13 mouse cellular contexts compared by ENCODE assay signal in the genomic region with DNA sequence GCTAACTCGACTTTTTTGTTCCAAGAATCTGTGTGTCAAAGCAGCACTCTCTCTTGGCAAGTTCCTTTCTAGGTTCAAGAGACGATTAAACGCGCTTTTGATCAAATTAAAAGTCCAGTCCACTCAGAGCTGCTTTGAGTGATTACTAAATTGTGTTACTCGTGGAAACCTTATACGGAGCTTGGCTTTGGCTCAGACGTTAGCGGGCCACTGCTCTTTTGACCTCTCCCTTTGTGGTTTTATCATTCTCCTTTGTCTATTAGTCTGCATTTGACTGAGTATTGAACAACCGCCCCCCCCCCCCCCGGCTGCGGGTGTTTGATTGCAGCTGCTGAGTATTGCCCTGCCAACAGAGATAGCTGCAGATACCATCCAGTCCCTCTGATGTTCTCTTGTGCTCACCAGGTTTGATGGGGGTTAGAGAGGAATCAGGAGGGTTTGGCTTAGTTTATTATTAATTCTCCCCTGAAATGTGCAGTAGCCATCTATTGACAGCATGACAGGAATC.
DNase-seq lines count a peak whose midpoint lies in the region; ATAC-seq and TF ChIP-seq lines count a peak whose summit lies in the region.
"Had no signal": no experiment of that assay in that cellular context is flagged by ENCODE, and none has a peak within 500 bp of the region (broad histone marks: within the 10 kb centered on the region; RNA-seq: fewer than 3 reads in every experiment).

No protein-coding gene starts in this region.

- DNase-seq in heart, embryonic 10.5 days (ENCODE audit: low spot score), result no peak
- DNase-seq in heart, postnatal 14 days, result no peak
- no peak for DNase-seq in lung, postnatal 25 days (ENCODE audit: low spot score)
- DNase-seq in hindbrain, postnatal 0 days (ENCODE audit: low spot score), result peak; percentile 22
- DNase-seq in retina, embryonic 14.5 days (ENCODE audit: low spot score), result peak; percentile 32
- DNase-seq in right cerebral cortex, postnatal 10 days (ENCODE audit: low spot score in 2 of 2), result no peak
- DNase-seq: cerebellum, adult 9-11 months; layer of hippocampus, adult 9-11 months had no signal

- 0 out of 2 replicates have a peak overlapping the region, but pooled peaks have one; percentile 52 for H3K27ac ChIP-seq in heart, embryonic 10.5 days
- peak overlapping the region; percentile 90 for H3K27ac ChIP-seq in lung, embryonic 16.5 days (ENCODE audit: low read length)
- no peak overlapping the region for H3K27ac ChIP-seq in hindbrain, postnatal 0 days
- H3K27ac ChIP-seq: forebrain, embryonic 15.5 days; neural tube, embryonic 12.5 days had no signal

- H3K36me3 ChIP-seq in heart, embryonic 10.5 days, result no peaks in the 10 kb centered on the region
- peaks cover 5% of the 10 kb centered on the region; the same call in 1 of the 2 replicates for H3K36me3 ChIP-seq in lung, embryonic 16.5 days (ENCODE audit: control insufficient read depth, insufficient read depth, low read length)
- no peaks in the 10 kb centered on the region for H3K36me3 ChIP-seq in hindbrain, postnatal 0 days (ENCODE audit: insufficient read depth, low read length)
- H3K36me3 ChIP-seq: forebrain, embryonic 15.5 days; limb, embryonic 15.5 days; neural tube, embryonic 12.5 days had no signal

- peak overlapping the region; percentile 58 for H3K9ac ChIP-seq in lung, embryonic 16.5 days (ENCODE audit: low read length)
- H3K9ac ChIP-seq in hindbrain, postnatal 0 days (replicated peaks; ENCODE audit: low read length), result no peak overlapping the region
- H3K9ac ChIP-seq: forebrain, embryonic 15.5 days; limb, embryonic 15.5 days; neural tube, embryonic 12.5 days had no signal

- 40% methylated on average over 11 of the region's 11 CpGs for WGBS in heart, embryonic 10.5 days
- WGBS in lung, embryonic 16.5 days, result 13% methylated on average over 11 of the region's 11 CpGs
- WGBS in hindbrain, postnatal 0 days, result 13% methylated on average over 11 of the region's 11 CpGs

- H3K27me3 ChIP-seq in heart, embryonic 10.5 days (ENCODE audit: insufficient read depth, poor library complexity, severe bottlenecking), result peaks cover 15% of the 10 kb centered on the region; the same call in 1 of the 2 replicates
- no peaks in the 10 kb centered on the region for H3K27me3 ChIP-seq in lung, embryonic 16.5 days (ENCODE audit: control insufficient read depth, insufficient read depth, low read depth, low read length)
- no peaks in the 10 kb centered on the region for H3K27me3 ChIP-seq in hindbrain, postnatal 0 days (ENCODE audit: insufficient read depth, low read length)
- H3K27me3 ChIP-seq: forebrain, embryonic 15.5 days; neural tube, embryonic 12.5 days had no signal

- intact Hi-C loops in heart, postnatal 14 days (cut with DNase I), result no loop called here

- H3K4me1 ChIP-seq in heart, embryonic 10.5 days, result peaks cover 40% of the 10 kb centered on the region
- peaks cover 16% of the 10 kb centered on the region; the same call in 1 of the 2 replicates for H3K4me1 ChIP-seq in lung, embryonic 16.5 days (replicated peaks; ENCODE audit: control insufficient read depth, insufficient read depth, low read length)
- 0 out of 2 replicates have a peak, but pooled peaks cover 4% of the 10 kb centered on the region for H3K4me1 ChIP-seq in hindbrain, postnatal 0 days (ENCODE audit: insufficient read depth, low read length)

- no peak overlapping the region for H3K4me3 ChIP-seq in heart, embryonic 10.5 days
- peak overlapping the region; percentile 33 for H3K4me3 ChIP-seq in lung, embryonic 16.5 days (ENCODE audit: low read length)
- no peak overlapping the region for H3K4me3 ChIP-seq in hindbrain, postnatal 0 days (ENCODE audit: low read length)
- H3K4me3 ChIP-seq: forebrain, embryonic 15.5 days; limb, embryonic 15.5 days; neural tube, embryonic 12.5 days had no signal

- H3K4me2 ChIP-seq in lung, embryonic 16.5 days (ENCODE audit: low read depth, low read length), result peak overlapping the region; percentile 47
- peak overlapping the region; percentile 7; the same call in 1 of the 2 replicates for H3K4me2 ChIP-seq in hindbrain, postnatal 0 days (ENCODE audit: low read depth, low read length)
- H3K4me2 ChIP-seq: forebrain, embryonic 15.5 days; limb, embryonic 15.5 days had no signal

- no peaks in the 10 kb centered on the region for H3K9me3 ChIP-seq in heart, embryonic 10.5 days
- H3K9me3 ChIP-seq in lung, embryonic 16.5 days (ENCODE audit: control insufficient read depth, low read length), result 0 out of 2 replicates have a peak, but pooled peaks cover 2% of the 10 kb centered on the region
- H3K9me3 ChIP-seq in hindbrain, postnatal 0 days (ENCODE audit: low read length), result no peaks in the 10 kb centered on the region
- H3K9me3 ChIP-seq: forebrain, embryonic 15.5 days; limb, embryonic 15.5 days; neural tube, embryonic 12.5 days had no signal

- TF ChIP-seq CTCF in hindbrain, postnatal 0 days (IDR thresholded peaks at IDR 0.05; ENCODE audit: low read depth), result no peak

- ATAC-seq in lung, embryonic 16.5 days (ENCODE audit: low read depth), result no peak
- ATAC-seq in hindbrain, postnatal 0 days, result no peak
- no peak for ATAC-seq in megakaryocyte-erythroid progenitor cell, adult 5-6 weeks (replicated peaks; ENCODE audit: low FRiP score, low TSS enrichment, poor library complexity, severe bottlenecking)
- ATAC-seq: forebrain, embryonic 15.5 days had no signal

Comparison
In these comparisons a context has a peak if more than half of its experiments do, and no peak if none do; other contexts are left out.
1. DNase-seq: peak in hindbrain, postnatal 0 days (single experiment) and retina, embryonic 14.5 days (single experiment); none in heart, embryonic 10.5 days (single experiment), heart, postnatal 14 days (0 of 2), lung, postnatal 25 days (single experiment) and right cerebral cortex, postnatal 10 days (0 of 2).